Mouse (Mus musculus) thymus, postnatal 4 days (tissue): Measurements from ENCODE around the gene Vmn1r77.
"Not testable (repeated sequence)": the region's sequence is repeated elsewhere in the genome, so short reads cannot be mapped to it uniquely, and the experiment has no call there.

Source experiments
- DNase-seq: peaks from one replicate; pipeline ENCODE4 v3.0.0; 2021

The Vmn1r77 gene

GRCm38 (mm10) chr7:12036452-12036851 is at the start of gene Vmn1r77:
Gene Vmn1r77 (plus strand): TSS chr7:12036752.
- DNase-seq: not testable (repeated sequence)

GRCm38 (mm10) chr7:12011491-12011890 is 25.1 kb upstream of the Vmn1r77 start:
- DNase-seq: not testable (repeated sequence)

- DNase-seq: not testable (repeated sequence)
These were observed 24.2 kb upstream of the Vmn1r77 start for GRCm38 (mm10) chr7:12012392-12012791.

GRCm38 (mm10) chr7:12013106-12013505 is 23.4 kb upstream of the Vmn1r77 start:
- no peak for DNase-seq

- not testable (repeated sequence) for DNase-seq
These were observed 18.7 kb upstream of the Vmn1r77 start for GRCm38 (mm10) chr7:12017829-12018228.

- no peak for DNase-seq
These were observed 4.1 kb downstream of the Vmn1r77 start for GRCm38 (mm10) chr7:12040664-12041063.
